Mouse (Mus musculus) cortical plate, adult 2 months (tissue): ENCODE measurements around the gene Mael. TPM values are rescaled to one million over a fixed set of nuclear protein-coding genes. Genes with fewer than 3 reads are reported as not detected.

Experiments used
- H3K27ac ChIP-seq: fragments of 200-500 bp; 2 replicates; pipeline ENCODE4 v1.5.1; 2012; ENCODE audit warnings: low read length, control low read depth, inconsistent platforms; ENCODE audit not compliant: insufficient read depth
- H3K4me1 ChIP-seq: fragments of 200-500 bp; 2 replicates; pipeline ENCODE4 v1.6.1; 2011; ENCODE audit warnings: low read length; ENCODE audit not compliant: control insufficient read depth, insufficient read depth
- H3K4me3 ChIP-seq: fragments of 200-500 bp; 2 replicates; pipeline ENCODE4 v1.5.1; 2011; ENCODE audit warnings: mild to moderate bottlenecking, low read length, control low read depth; ENCODE audit not compliant: insufficient read depth
- CTCF ChIP-seq: fragments of 200-500 bp; IDR thresholded peaks from 2 replicates; pipeline ENCODE4 v1.5.1; 2011; ENCODE audit warnings: mild to moderate bottlenecking, control low read depth, low read length; ENCODE audit not compliant: insufficient read depth; ENCODE audit errors: extremely low read depth
- POLR2A ChIP-seq: fragments of 200-500 bp; IDR thresholded peaks from 2 replicates; pipeline ENCODE4 v1.6.1; 2011; ENCODE audit warnings: mild to moderate bottlenecking, low read length, control low read depth; ENCODE audit not compliant: insufficient read depth; ENCODE audit errors: extremely low read depth
- polyA plus RNA-seq: library from polyadenylated mRNA; depleted of rRNA; stranded (reverse); fragments of >200 nt; gene quantifications from 2 replicates; pipeline ENCODE4 v1.2.3, GENCODE M21; 2012

The Mael gene
- polyA plus RNA-seq, 1 experiment, result 0.06 TPM

DNA sequence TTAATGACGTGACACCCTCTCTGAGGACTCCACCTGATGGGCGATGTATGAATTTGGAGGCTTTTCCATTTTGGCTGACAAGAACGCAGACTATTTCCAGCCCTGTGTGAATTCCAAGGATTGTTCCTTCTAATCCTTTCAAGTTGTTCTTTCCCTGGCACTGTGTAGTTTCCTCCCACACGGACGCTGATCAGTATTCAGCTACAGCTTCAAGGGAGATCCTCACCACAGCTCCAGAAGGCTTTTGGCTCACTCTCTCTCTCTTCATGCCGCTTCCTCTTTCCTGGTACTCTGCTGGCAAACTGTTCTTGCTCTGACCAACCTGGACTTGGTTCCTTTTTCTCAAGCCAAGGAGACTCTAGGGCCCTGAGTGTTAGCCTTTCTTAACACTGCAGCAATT is 5.7 kb upstream of the Mael start:
- Histone ChIP-seq H3K4me1 (peaks cover 3% of the 10 kb centered on the region; the same call in 1 of the 2 replicates), H3K27ac (no peak overlapping the region), H3K4me3 (no peak overlapping the region)
- TF ChIP-seq POLR2A (no peak), CTCF (no peak)

- no peaks in the 10 kb centered on the region for H3K4me1 ChIP-seq
- no peak overlapping the region for H3K27ac ChIP-seq
- TF ChIP-seq CTCF (peak; percentile 41), POLR2A (no peak)
- no peak overlapping the region for H3K4me3 ChIP-seq
Measured at GRCm38 (mm10) chr1:166214181-166214580, 24.4 kb downstream of the Mael start.

DNA sequence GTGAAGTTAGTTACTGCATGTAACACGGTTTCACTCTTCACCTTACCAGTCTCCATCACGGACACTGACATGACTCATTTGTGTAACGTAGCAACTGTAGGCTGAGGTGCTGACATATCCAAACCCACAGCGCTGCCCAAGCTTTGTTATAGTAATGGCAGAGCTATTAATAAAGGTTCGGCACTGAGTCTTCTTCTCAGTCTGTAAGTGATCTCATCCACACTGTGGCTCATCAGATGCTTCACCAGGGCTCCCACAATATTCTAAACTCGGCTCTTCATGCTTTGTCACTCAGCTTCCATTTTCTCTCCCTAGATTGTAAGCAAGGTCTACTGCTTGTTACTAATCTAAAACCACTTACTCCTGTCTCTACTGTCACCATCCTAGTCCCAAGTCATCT is 29.2 kb downstream of the Mael start:
- H3K27ac ChIP-seq, result no peak overlapping the region
- no peaks in the 10 kb centered on the region for H3K4me1 ChIP-seq
- TF ChIP-seq POLR2A (no peak), CTCF (no peak)
- no peak overlapping the region for H3K4me3 ChIP-seq

DNA sequence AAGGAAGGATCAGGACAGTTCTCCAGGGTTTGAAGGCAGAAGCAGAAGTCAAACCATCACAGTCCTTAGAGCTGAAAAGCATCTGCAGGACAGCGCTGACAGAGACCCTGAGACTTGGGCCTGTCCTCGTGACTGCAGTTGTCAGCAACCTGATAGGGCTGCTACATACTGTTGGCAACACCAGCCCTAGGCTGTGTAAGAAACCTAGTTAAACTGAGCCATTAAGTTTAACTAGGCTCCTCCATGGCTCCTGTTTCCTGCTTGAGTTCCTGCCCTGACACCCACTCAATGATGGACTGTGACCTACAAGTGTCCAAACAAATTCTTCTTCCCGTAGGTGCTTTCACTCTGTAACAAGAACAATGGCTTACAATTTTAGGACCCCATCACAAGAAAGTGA is 33.4 kb downstream of the Mael start:
- H3K4me3 ChIP-seq, result no peak overlapping the region
- H3K27ac ChIP-seq, result no peak overlapping the region
- H3K4me1 ChIP-seq, result no peaks in the 10 kb centered on the region
- TF ChIP-seq POLR2A (no peak), CTCF (no peak)

DNA sequence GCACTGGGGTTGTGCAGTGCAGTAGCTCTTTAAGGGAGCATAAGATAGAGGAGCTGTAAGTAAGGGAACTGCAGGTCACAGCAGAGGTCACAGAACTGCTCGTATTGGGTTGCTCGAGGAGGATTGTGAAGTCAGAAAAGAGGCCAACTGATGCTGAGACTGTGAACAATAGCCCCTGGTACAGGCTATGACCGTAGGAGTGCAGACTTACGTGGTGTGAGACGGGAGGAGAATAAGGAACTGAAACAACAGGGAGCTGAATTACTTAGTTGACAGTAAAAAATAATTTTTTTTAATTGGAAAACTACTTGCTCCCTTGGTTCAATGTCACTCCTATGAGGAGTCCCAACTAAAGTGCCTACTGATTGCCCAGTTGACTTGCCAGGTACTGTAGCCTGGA is 34.4 kb downstream of the Mael start:
- TF ChIP-seq POLR2A, result no peak
- TF ChIP-seq CTCF, result no peak
- no peak overlapping the region for H3K27ac ChIP-seq
- no peak overlapping the region for H3K4me3 ChIP-seq
- no peaks in the 10 kb centered on the region for H3K4me1 ChIP-seq

DNA sequence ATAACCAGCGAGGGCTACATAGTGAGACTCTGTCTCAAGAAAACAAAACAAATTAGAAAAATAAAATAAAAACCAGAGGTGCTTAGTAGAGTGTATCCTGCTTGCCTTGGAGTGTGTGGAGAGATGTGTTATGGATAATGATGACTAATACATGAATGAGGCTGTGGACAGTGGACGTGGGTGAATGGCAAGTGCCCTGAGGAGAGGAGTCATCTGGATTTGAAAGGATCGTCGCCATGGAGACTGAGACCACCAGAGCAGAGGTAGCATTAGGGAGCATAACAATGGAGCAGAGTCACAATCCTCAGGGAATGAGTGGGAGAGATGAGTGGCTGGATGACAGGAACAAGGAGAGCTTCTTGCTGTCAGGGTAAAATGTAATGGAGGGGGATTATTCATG is 48.7 kb downstream of the Mael start:
- Histone ChIP-seq H3K4me1 (no peaks in the 10 kb centered on the region), H3K4me3 (no peak overlapping the region), H3K27ac (no peak overlapping the region)
- TF ChIP-seq POLR2A (no peak), CTCF (no peak)

DNA sequence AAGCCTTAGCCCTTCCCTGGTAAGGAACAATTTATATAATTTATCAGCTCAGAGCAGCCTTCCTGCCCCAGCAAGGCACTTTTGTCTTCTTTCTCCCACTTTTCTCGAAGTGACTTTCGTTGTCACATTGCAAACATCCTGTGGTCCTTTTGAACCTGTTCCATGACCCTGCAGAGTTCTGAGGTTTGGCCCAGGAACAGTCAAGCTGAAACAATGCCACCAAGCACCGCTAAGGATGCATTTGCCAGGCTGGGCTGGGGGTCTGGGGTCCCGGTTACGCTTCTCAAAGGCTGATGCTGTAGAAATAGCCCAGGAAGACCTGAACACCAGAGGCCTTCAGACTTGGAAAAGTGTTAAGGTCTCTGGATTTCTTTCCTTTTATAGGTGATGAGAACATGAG is 53.2 kb downstream of the Mael start:
- TF ChIP-seq POLR2A, result no peak
- no peak for TF ChIP-seq CTCF
- Histone ChIP-seq H3K4me1 (peaks cover 6% of the 10 kb centered on the region), H3K27ac (peak overlapping the region; percentile 34; the same call in 1 of the 2 replicates), H3K4me3 (no peak overlapping the region)

DNA sequence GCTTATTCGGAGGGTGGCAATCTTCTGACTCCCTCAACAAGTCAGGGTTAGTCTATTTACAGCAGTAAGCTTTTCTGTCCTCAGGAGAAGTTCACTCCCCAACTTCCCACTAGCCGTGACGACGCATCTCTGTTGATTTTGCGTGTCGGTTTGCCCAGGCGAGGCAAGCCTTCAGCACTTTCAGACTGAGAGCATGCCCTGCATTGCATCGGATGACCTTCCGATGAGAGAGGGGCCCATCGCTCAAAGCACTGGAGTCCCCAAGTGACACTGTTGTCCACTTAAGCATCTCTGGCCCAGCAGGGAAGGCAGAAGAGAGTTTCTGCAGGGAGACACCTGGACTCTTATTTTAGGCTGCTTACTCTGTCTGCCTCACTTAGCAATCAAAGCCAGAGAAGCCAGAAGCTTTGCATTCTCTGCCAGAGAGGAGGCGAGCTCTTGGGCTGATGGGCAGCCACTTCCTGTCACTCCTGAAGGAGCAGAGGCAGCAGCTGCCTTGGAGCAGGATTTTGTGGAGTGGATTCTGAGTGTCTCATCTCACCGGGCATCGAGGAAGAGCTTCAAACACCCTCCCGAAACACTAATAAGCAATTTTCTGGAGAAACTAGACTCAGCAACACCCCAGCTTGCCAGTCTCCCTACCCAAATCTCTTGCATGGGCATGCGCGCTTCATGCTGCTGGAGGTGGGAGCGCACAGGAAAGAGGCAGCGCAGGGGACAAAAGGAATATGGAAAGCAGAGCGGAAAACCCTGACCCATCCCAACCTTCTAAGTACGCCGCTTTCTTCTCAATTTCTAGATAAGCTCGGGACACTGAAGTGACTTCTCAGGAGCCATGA is 53.9 kb downstream of the Mael start:
- no peak for TF ChIP-seq CTCF
- no peak for TF ChIP-seq POLR2A
- Histone ChIP-seq H3K4me3 (no peak overlapping the region), H3K27ac (peak overlapping the region; percentile 18)

DNA sequence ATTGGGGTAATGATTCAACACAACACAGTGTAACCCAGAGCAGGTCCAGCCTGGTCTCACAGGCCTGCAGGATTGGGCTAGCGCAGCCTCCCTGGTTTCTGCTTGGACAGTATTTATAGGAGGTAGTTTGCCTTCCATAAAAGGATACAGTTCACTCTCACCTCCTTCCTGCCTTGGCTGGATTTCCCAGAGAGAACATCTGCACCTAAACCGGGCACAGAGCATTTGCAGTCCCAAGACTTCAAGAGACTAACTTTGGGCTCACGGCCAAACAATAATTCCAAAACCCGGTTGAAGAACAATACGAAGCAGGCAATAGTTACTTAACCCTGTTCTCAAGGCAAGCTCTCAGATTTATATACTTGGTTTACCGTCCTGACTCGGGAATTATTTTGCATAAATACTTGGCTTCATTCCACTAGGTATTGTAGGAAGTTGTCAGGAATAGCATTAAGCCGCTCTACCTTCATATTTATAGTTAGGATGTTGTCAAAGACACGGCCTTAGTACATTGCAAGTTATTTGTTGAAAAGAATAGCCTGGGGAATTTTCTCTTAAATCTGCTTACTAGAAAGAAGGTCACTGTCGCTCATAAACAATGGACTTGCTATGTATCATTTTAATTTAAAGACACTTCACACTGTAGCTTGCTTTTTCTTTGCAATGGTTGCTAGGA is 55.5 kb downstream of the Mael start:
- H3K27ac ChIP-seq, result no peak overlapping the region
- TF ChIP-seq POLR2A (no peak), CTCF (no peak)
- peaks cover 6% of the 10 kb centered on the region for H3K4me1 ChIP-seq
- no peak overlapping the region for H3K4me3 ChIP-seq

More for the DNA sequence above, 53.9 kb downstream of the Mael start:
- H3K4me1 ChIP-seq, result peaks cover 6% of the 10 kb centered on the region

- 0 out of 2 replicates have a peak, but pooled peaks have one; percentile 11 for TF ChIP-seq CTCF
- no peak for TF ChIP-seq POLR2A
- H3K4me3 ChIP-seq, result no peak overlapping the region
- H3K27ac ChIP-seq, result no peak overlapping the region
- H3K4me1 ChIP-seq, result peaks cover 6% of the 10 kb centered on the region
Measured at GRCm38 (mm10) chr1:166181510-166181909, 57.0 kb downstream of the Mael start.
